Mouse (Mus musculus): ENCODE results near the gene Camkmt.

Gene Camkmt

DNA sequence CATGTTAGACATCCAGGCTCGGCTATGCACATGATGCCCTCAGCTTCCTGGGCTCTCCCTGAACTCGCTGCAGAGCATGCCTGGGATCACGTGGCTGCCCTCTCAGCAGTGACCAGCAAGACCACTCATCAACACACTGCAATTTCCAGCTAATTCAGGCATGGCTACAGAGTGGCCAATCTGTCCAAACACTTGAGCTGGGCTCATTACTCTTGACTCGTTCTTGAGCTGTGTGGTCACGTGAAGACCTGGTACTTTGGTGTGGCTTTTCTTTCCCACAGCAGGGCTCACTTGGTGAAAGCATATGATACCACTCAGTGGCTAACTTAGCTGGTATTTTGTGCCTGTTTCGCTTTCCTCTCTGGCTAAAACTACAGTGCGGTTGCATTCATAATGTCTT is 282.2 kb downstream of the Camkmt start:
- DNase-seq (ENCODE audit: low spot score): no peak

DNA sequence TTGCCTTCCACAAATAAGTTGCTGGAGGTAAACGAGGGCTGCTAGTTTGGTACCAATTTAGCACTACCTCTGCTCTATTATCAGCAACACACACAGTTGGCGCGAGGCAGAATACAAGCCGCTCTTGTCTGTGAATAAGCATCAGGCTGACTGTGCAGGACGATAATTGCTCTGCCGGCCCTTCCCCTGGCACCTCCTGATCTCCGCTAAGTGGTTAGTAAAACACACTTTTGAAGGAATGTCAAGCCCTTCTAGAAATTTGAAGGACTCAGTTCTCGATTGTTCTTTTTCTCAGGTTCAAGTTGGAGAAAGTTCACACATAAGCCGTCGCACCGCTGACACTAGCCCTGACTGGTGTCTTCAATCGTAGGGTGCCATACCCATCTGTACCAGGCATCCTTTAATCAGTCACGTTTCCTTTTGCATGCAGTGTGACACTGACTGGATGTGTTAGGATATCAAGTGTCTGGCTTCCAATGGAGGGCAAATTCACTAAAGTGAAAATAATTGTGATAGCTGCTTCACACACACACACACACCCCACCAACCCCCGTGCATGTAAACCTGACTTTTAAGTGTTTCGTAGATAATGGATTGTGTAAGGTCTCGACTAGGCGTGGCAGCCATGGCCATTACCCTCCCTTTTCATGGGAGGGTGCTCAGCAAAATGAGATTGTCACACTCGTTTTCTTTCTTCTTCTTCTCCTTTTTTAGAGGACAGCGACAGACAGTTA is 283.9 kb downstream of the Camkmt start:
- DNase-seq (ENCODE audit: low spot score): no peak

DNA sequence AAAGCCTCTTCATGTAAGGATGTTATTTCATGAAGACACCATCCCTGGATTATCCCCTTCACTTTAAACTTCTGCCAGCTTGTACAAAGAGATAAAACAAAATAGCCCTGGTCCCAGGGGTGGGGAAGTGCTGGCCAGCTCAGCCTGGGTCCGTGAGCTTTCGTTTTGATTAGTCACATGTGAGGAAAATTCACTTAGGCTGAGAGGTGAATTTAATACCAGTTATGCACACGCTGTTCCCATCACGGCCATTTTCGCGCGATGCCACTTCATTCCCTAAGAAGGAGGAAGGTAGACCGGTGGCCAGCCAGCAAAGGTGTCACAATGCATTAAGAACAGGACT is 284.5 kb downstream of the Camkmt start:
- DNase-seq (ENCODE audit: low spot score): no peak

- DNase-seq (ENCODE audit: low spot score): no peak
Measured at GRCm38 (mm10) chr17:85375523-85375922, 285.2 kb downstream of the Camkmt start.

DNA sequence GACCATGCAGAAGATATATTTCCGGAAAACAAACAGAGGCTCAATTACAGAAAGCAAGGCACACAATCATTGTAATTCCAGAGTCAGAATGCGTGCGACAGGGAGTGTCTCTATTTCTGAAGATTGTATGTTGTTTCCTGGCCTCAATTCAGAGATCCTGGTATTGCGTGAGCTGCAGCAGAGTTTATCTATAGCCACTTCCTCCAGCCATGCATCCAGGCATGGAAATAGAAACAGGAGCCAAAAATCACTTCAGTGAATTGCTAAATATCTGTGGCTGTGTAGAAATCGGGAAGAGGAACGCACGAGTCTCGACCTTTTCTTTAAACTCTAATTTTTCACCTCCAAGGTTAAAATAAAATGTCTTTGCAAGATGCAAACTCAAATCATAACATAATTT is 287.1 kb downstream of the Camkmt start:
- no peak for DNase-seq (ENCODE audit: low spot score)

DNA sequence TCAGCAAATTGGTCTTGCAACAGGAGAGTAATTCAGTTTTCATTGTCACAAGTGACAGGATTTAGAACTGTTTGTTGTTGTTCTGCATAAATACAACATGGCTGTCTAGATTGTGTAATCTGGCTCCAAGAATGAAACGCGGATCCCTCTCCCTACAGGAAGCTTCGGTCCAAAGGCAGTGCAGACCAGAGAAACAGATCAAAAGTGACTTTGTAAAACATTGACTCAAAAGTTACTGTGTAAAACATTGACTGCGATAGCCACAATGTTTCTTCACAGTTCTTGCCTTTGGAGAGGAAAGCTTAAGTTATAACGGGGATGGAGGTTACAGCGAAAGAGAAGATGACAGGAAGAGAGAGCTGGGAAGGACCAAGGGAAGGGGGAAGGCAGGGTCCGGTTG is 288.7 kb downstream of the Camkmt start:
- no peak for DNase-seq (ENCODE audit: low spot score)

DNA sequence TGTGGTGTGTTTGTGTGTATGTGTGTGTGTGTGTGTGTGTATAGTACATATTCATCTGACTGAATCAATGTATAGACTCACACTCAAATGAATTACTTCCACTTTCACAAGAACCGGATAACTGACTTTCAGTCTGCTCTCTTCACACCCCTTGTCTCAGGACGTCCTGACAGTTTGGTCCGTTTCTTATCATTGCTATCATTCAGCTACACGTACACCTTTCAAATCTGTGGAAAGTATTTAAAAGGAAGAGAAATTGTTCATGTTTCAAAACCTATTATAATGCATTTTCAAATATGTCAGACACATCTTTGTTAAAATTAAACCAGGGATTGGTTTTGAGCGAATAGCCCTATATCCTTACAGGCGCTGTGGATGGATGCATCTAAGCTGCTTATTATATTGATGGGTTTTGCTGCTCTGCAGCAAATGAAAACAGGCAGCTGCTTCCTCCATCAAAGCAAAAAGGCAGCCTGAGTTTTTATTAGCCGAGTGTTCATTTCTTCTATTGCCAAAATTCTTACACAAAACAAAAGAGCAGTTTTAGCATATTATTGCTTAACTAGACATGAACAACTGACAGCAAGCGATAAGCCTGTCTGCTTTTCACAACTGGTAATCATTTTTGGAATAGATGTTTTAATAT is 291.3 kb downstream of the Camkmt start:
- DNase-seq (ENCODE audit: low spot score): no peak

DNA sequence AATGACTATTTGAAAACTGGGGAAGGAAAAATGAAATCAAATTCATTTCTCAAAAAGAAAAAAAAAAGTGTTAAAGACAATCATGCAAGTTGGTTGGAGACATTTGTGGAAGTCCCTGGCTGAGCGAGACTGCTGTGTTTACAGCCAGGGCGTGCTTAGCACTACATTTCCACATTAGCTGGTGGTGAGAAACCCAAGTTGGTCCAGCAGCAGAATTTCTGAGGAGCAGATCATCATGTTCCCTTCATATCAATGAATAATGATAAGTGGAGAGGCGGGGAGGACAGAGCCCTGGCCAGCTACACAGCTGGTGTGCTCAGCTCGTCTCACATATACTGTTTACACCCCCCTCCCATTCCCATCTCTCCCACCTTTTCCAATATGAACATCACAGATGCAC is 292.0 kb downstream of the Camkmt start:
- DNase-seq (ENCODE audit: low spot score): no peak

DNA sequence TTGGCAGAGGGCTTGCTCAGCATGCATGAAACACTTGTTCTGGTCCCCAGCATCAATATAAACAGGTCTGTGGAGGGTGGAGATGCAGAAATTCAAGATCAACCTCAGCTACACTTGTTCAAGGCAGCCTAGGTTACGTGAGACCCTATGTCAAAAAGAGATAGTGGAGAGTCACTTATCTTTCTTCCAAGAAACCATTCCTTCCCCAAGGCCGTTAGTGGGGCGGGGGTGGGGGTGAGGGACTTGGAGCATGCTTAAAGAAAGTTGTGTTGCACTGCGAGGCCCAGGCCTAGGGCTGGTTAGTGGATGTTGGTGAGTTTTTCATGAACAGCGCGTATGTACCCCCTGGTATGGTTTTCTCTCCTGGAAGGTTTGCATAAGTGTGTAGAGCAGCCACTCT is 292.6 kb downstream of the Camkmt start:
- no peak for DNase-seq (ENCODE audit: low spot score)

DNA sequence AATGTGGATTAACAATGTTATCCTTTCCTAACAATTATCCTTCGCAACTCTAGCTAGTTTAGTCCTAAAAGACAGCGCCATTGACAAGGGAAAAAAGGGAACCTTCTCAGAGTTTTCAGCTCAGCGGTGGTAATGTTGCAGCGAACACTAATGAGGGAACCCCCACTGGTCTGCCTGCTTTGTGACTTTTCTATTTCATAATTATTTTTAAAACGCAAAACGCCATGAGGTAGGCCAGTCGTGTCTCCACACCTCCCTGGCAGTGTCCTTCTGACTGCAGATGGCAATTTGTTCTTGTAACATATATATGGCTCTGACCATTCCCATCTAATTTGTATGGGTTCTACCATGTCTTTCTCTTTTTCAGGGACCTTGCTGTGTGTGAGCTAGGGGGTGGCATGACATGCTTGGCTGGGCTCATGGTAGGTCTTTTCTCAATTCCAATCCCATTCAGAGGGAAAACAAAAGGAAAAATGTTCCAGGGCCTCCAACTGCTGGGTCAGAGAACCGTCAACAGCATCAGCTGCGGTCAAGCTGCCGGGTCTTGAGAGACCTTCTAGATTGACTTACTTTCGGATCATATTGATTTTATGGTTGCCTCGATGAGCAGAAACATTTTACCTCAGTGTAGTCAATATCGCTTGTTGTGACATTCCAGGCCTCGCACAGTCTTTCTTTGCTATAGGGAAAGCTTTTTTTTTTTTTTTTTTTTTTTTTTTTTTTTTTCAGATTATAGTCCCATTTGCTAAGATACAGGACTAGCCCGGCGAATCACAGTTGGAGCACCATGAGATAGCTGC is 302.9 kb downstream of the Camkmt start:
- no peak for DNase-seq (ENCODE audit: low spot score)

DNA sequence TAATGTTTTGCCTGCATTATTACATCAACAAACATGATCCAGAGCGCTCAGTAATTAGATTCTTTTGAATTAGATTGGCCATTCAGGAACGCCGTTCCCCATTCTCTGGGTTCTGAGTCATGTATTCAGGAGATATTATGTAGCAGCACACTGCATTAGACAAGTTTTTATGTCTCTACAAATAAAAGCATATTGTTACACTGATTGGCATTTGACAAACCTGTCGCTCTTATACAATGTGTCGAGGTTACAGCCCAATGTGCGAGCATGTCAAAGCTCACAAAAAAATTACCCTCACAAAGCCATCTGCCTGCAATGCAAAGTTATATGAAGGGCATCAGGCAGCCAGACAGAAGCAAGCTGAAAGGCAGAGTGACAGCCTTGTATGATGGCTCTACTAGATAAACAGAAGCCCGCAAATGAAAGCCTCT is 303.6 kb downstream of the Camkmt start:
- DNase-seq (ENCODE audit: low spot score): no peak

- DNase-seq (ENCODE audit: low spot score): no peak
Measured at GRCm38 (mm10) chr17:85395502-85395901, 305.1 kb downstream of the Camkmt start.

- DNase-seq (ENCODE audit: low spot score): no peak
Measured at GRCm38 (mm10) chr17:85400751-85401150, 310.4 kb downstream of the Camkmt start.

DNA sequence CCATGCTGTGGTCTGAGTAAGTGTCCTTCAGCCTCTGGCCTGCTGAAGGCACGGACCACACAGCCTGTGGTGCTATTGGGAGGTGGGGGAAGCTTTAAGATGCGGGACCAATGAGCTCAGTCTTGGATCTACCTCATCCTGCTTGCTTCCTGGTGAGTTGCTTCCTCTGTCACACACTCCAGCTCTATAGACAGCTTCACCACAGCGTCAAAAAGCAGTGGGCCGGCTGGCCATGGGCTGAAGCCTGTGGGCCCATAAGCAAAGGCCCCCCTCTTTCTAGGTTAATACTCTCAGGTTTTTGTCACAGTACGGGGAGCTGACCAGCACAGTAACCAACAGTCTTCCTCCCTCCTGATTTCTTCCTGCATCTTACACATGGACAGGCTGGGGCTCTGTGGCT is 314.8 kb downstream of the Camkmt start:
- DNase-seq (ENCODE audit: low spot score): no peak

GRCm38 (mm10) chr17:85406195-85406594 is 315.8 kb downstream of the Camkmt start:
- no peak for DNase-seq (ENCODE audit: low spot score)

DNA sequence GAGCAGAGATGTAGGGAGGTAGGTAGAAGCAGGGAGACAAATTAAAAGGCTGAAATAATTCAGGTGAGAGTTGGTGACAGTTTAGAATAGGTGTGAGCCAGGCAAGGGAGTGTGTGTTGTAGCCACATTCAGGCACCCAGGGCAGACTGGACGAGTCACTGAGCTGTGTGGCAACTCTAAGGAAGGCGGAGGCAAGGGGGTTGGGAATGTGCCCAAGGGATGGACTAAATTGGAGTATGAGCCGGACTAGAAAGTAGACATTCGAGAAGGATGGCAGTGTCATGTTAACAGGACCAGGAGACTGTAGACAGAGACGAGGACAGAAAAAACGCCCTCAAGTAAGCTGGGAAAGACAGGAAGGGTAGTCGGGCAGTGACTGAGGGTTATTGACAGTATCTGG is 338.5 kb downstream of the Camkmt start:
- DNase-seq (ENCODE audit: low spot score): no peak

DNA sequence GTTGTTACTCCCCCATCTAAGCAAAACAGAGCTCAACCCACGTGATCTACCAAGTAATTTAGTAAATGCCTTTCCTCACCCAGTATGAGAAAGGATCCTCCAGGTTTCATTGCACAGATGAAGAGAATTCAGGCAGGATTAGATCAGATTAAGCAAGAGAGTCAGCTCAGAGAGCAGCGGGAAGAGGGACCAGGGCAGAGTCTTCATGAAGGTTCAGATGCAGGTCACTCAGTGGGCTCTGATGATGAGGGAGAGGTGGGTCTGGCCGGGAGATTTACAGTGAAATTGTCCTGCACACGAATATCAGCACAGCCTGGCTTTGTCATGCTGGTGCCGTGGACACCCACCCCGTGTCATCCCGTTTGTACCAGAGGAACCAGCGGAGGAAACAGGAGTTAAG is 342.6 kb downstream of the Camkmt start:
- no peak for DNase-seq (ENCODE audit: low spot score)

GRCm38 (mm10) chr17:85443036-85443435 is 352.7 kb downstream of the Camkmt start:
- DNase-seq (ENCODE audit: low spot score): no peak

DNA sequence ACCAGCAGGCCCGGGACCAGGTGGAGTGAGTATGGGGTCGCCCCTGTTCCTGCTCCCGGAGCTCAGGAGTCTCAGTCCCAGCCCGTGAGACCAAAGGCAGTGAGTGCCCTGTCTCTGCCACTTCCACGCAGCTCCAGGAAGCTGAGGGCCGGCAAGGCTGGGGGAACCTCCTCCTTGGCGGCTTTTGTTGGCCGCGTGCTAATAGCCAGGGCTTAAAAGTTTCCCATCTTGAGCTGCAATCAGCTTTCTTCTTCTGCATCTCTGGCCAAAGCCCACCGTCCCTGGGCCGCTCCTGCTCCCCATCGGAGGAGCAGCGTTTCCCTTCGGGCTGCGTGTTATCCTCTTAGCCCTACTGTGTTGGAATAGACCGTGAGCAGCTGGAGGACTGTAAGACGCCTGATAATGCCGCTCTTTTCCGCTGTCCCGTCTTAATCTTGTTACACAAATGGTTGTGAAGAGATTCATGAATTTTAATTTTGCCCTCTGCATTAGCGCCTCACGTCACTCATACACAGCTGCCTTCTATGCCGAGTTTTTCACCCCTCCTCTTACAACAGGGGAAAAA is 364.1 kb downstream of the Camkmt start:
- DNase-seq (ENCODE audit: low spot score): no peak

- no peak for DNase-seq (ENCODE audit: low spot score)
Measured at GRCm38 (mm10) chr17:85455063-85455462, 364.7 kb downstream of the Camkmt start.

GRCm38 (mm10) chr17:85458075-85458474 is 367.7 kb downstream of the Camkmt start:
- no peak for DNase-seq (ENCODE audit: low spot score)

DNA sequence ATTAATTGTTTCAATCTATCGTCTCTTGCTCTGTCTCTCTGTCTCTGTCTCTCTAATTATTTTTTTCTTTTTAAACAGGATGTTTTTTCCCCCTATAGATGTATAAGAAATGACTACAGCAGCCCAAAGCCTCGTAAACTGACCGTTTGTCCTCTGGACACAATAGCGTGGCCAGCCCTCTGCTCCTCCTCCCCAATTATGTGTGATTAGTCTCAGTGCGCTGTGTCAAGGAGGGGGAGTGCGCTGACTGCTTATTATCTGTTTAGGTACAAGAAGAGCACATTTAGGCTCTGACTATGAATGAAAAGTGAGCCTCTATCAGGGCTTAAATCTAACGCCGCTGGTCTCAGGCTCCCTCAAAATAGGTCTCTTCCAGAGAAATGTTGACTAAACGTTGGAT is 368.2 kb downstream of the Camkmt start:
- DNase-seq (ENCODE audit: low spot score): no peak

DNA sequence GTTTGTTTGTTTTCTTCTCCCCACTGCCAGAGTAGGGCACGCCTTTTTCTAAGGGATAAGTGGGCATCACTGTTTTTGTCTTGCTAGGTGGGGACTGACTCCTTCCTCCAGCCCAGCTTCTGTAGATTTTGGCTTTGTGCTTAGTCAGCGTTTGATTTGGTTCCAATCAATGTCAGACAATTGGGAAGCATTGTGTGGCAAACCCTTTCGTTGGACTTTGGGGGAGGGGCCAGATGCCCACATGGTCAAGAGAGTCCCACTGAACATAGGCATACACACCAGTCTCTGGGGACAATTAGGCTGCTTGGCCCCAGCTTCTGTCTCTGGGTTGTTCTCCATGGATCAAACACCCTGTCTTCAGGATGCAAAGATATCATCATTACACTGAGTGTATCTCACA is 371.2 kb downstream of the Camkmt start:
- DNase-seq (ENCODE audit: low spot score): no peak
